Mouse (Mus musculus) midbrain, postnatal 0 days (tissue): Measurements from ENCODE around the gene Irak2. TPM values are rescaled to one million over a fixed set of nuclear protein-coding genes. Genes with fewer than 3 reads are reported as not detected.

Experiments
- ATAC-seq: fragments of 200-750 bp; cut with Nextera tagmentation; 2 replicates; pipeline ENCODE4 v1.8.0; 2017; ENCODE audit warnings: moderate number of reproducible peaks, mild to moderate bottlenecking, moderate TSS enrichment, moderate library complexity; ENCODE audit not compliant: low FRiP score
- DNase-seq: peaks from one replicate; pipeline ENCODE4 v3.0.0-alpha.2; 2015; ENCODE audit warnings: low spot score
- H3K27ac ChIP-seq: fragments of 300-500 bp; sonication (generic); 2 replicates; pipeline ENCODE4 v1.5.1; 2014; ENCODE audit warnings: low read depth, mild to moderate bottlenecking, low read length, mixed read lengths
- H3K27me3 ChIP-seq: fragments of 300-500 bp; sonication (generic); 2 replicates; pipeline ENCODE4 v1.6.1; 2014; ENCODE audit warnings: low read length, control low read depth, mixed read lengths; ENCODE audit not compliant: insufficient read depth
- H3K36me3 ChIP-seq: fragments of 300-500 bp; sonication (generic); 2 replicates; pipeline ENCODE4 v1.6.1; 2014; ENCODE audit warnings: low read length, control low read depth, mixed read lengths; ENCODE audit not compliant: insufficient read depth
- H3K4me1 ChIP-seq: fragments of 300-500 bp; sonication (generic); 2 replicates; pipeline ENCODE4 v1.6.1; 2014; ENCODE audit warnings: mild to moderate bottlenecking, control low read depth, antibody characterized with exemption, low read length, mixed read lengths; ENCODE audit not compliant: insufficient read depth
- H3K4me2 ChIP-seq: fragments of 300-500 bp; sonication (generic); 2 replicates; pipeline ENCODE4 v1.6.1; 2014; ENCODE audit warnings: low read depth, mild to moderate bottlenecking, low read length, mixed read lengths; ENCODE audit not compliant: poor library complexity, severe bottlenecking
- H3K4me3 ChIP-seq: fragments of 300-500 bp; sonication (generic); 2 replicates; pipeline ENCODE4 v1.5.1; 2014; ENCODE audit warnings: low read depth, mild to moderate bottlenecking, low read length, moderate library complexity
- H3K9ac ChIP-seq: fragments of 300-500 bp; sonication (generic); replicated peaks from 2 replicates; pipeline ENCODE4 v1.6.1; 2014; ENCODE audit warnings: mild to moderate bottlenecking, low read length, moderate library complexity, mixed read lengths; ENCODE audit not compliant: poor library complexity, severe bottlenecking
- H3K9me3 ChIP-seq: fragments of 300-500 bp; sonication (generic); 2 replicates; pipeline ENCODE4 v1.6.1; 2016; ENCODE audit warnings: low read length, control low read depth
- CTCF ChIP-seq: IDR thresholded peaks from 2 replicates; pipeline ENCODE4 v1.5.1; 2016; ENCODE audit warnings: antibody characterized with exemption, mild to moderate bottlenecking
- WGBS: fragments of 180-500 bp; shearing (Covaris S2); extraction: QIAGEN DNeasy Blood & Tissue Kit; methylation state at CpG from one replicate; pipeline ENCODE4 v1.1.7; 2014; 5-methylcytosine and 5-hydroxymethylcytosine counted together
- polyA plus RNA-seq: library from polyadenylated mRNA; unstranded; fragments of >200 nt; fragmentation: Nextera tagmentation; extraction: Ambion mirVana; gene quantifications from 2 replicates; pipeline ENCODE4 v1.2.1, GENCODE M21; 2015
- total RNA-seq: library from RNA; depleted of rRNA; stranded (reverse); fragments of >200 nt; gene quantifications from 2 replicates; pipeline ENCODE4 v1.2.3, GENCODE M21; 2014

Irak2 gene
- total and polyA plus RNA-seq, 2 experiments from 2014 or later, result 2.7 to 7.6 TPM

DNA sequence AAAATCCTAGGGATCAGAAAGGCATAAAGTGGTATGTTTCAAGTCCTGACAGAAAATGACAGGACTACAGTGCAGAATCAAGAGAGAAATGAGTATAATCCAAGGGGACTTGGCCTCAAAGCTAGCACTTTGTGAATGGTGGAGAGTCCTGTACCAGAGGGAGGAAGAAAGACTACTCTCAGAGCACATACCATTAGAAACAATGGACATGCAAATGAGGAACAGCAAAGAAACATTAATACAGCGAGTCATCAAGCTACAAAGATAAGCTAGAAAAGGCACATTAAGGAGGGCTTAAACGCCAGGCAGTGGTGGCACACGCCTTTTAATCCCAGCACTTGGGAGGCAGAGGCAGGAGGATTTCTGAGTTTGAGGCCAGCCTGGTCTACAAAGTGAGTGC lies 93.0 kb downstream of the Irak2 start:
- no peak for DNase-seq

DNA sequence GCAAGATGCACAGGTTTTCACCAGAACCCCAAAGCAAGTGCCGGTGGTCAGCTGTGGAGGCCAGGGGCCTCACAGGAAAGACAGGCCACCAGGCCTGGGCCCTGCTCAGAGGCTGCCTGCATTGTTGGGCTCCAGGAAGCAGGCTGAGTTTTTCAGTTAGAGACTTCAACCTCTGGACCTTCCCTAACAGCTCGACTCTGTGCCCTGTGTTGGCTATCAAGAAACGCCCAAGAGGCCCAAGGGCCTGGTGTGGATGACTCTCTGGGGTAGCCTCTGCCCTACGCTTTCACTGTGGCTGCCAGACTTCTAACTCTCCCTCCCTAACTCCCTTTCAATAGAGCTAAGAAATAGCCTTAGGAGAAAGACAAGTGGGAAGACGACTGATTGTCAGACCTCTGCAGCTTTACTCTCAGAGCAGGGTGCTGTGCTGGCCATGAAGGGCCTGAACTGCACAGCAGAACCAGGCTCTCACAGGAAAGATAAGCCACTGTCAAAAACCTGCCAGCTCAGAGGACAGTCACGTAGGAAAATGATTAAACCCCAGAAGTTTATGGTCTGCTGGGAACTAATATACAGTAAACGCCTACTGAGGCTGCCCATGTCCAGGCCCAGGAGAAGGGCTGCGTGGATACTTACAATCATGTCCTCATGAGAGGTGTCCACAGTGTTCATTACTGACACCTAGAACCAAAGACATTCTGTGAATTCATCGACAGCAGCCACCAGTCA lies 99.2 kb downstream of the Irak2 start:
- DNase-seq (no peak), ATAC-seq (no peak)
- 92% methylated on average over 9 of the region's 9 CpGs for WGBS
- no peaks in the 10 kb centered on the region for H3K27me3 ChIP-seq
- no peak for TF ChIP-seq CTCF
- H3K9me3 ChIP-seq, result no peaks in the 10 kb centered on the region
- peaks cover 44% of the 10 kb centered on the region for H3K36me3 ChIP-seq
- H3K4me2 ChIP-seq, result no peak overlapping the region
- H3K4me1 ChIP-seq, result peaks cover 4% of the 10 kb centered on the region; the same call in 1 of the 2 replicates
- no peak overlapping the region for H3K9ac ChIP-seq
- H3K4me3 ChIP-seq, result no peak overlapping the region
- no peak overlapping the region for H3K27ac ChIP-seq

More for the DNA sequence above, 93.0 kb downstream of the Irak2 start:
- Histone ChIP-seq H3K4me2 (no peak overlapping the region), H3K27ac (no peak overlapping the region), H3K4me1 (no peaks in the 10 kb centered on the region; the same call in 1 of the 2 replicates), H3K27me3 (no peaks in the 10 kb centered on the region), H3K9me3 (no peaks in the 10 kb centered on the region), H3K4me3 (no peak overlapping the region), H3K9ac (no peak overlapping the region), H3K36me3 (peaks cover 76% of the 10 kb centered on the region)
- no peak for ATAC-seq
- 97% methylated on average over 3 of the region's 3 CpGs for WGBS
- TF ChIP-seq CTCF, result no peak

DNA sequence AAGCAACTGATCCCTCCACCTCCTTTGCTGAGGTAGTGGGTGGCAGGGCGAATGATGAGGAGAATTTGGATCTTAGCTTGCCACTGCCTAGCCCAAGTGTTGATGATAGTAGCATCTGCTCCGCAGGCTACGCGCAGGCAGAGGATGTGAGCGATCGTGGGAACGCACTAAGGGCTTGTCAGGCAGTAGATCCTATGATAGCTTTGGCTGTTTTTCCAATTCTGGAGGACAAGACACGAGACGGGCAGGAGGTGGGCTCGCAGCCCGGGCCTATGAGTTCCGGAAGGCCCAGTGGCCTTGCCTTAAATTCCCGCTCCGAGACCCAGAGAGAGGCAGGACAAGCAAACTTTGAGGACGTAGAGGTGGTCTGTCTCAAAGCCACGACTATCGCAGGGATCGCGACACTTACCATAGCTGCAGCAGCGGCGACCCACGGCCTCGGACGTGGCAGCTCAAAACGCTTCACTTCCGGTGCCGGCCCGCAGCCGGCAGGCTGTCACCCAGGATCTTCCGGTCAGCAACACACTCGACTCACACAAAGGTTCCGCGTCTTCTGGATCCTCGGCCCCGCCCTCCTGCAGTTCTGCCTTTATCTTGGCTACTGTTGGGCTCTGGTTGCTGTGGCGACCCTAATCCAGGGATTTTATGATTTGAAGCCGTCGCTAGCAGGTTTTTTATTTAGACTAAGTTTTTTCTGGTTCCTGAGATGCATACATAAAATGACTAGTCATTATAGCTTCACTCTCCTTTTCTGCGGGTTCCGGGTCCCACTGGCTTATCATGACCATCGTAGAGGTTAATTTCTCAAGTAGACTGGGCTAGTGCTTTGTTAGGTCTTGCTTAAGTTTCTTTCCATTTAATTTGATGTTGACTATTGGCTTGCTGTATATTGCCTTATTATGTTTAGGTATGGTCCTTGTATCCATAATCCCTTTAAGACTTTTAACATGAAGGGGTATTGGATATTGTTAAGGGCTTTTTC lies 102.3 kb downstream of the Irak2 start, which contains the start of gene Sec13:
TSS of gene Sec13 (minus strand) at position 508 of the 982 bp plus-strand sequence.
- WGBS, result 4% methylated on average over 41 of the region's 41 CpGs
- peak within 1 kb of the TSS; percentile 91 for H3K9ac ChIP-seq
- DNase-seq, result peak; percentile 95
- peaks cover 4% of the 10 kb centered on the region; the same call in 1 of the 2 replicates for H3K4me1 ChIP-seq
- peaks cover 24% of the 10 kb centered on the region for H3K36me3 ChIP-seq
- peak within 1 kb of the TSS; percentile 83 for H3K4me2 ChIP-seq
- peak within 1 kb of the TSS; percentile 92 for H3K4me3 ChIP-seq
- no peaks in the 10 kb centered on the region for H3K27me3 ChIP-seq
- H3K27ac ChIP-seq, result peak within 1 kb of the TSS; percentile 78
- peak; percentile 87 for ATAC-seq
- no peak for TF ChIP-seq CTCF
- H3K9me3 ChIP-seq, result no peaks in the 10 kb centered on the region

DNA sequence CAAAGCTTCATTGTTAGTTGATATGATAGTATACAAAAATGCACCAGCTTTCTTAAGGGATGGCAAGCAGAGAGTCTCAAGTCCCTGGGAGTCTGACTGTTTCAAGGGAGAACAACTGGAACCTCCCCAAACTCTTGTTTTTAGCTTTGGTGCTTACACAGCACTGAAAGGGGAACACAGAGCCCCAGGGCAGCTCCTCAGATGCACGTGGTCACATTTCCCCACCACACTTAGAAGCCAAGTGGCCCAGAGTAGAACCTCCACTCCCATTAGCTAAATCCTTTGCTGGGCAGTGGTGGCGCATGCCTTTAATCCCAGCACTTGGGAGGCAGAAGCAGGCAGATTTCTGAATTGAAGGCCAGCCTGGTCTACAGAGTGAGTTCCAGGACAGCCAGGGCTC lies 103.2 kb downstream of the Irak2 start:
- no peak overlapping the region for H3K4me3 ChIP-seq
- H3K9ac ChIP-seq, result no peak overlapping the region
- peaks cover 4% of the 10 kb centered on the region; the same call in 1 of the 2 replicates for H3K4me1 ChIP-seq
- WGBS, result 70% methylated on average over 2 of the region's 2 CpGs
- H3K27ac ChIP-seq, result no peak overlapping the region
- H3K9me3 ChIP-seq, result no peaks in the 10 kb centered on the region
- TF ChIP-seq CTCF, result no peak
- no peak for DNase-seq
- no peaks in the 10 kb centered on the region for H3K27me3 ChIP-seq
- no peak overlapping the region for H3K4me2 ChIP-seq
- peaks cover 15% of the 10 kb centered on the region for H3K36me3 ChIP-seq
- no peak for ATAC-seq

DNA sequence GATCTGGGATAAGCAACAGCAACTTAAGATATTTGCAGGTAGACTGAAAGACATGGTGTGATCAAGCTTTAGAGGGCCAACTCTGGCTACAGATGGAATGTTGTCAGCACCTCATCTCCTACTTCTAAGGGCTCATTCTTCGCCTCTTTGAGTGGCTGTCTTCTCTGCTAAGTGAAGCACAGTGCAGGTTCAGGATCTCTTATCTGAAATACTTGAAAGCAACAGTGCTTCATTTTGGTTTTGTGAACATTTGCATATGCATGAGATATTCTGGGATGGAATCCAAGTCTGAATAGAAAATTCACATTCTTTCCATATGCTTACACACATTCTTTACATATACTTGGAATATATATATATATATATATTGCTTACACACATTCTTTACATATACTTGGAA lies 104.1 kb downstream of the Irak2 start:
- H3K4me1 ChIP-seq, result peaks cover 4% of the 10 kb centered on the region; the same call in 1 of the 2 replicates
- H3K9me3 ChIP-seq, result no peaks in the 10 kb centered on the region
- no peak overlapping the region for H3K4me2 ChIP-seq
- H3K36me3 ChIP-seq, result peaks cover 10% of the 10 kb centered on the region
- no peak overlapping the region for H3K4me3 ChIP-seq
- no peak for TF ChIP-seq CTCF
- H3K27me3 ChIP-seq, result no peaks in the 10 kb centered on the region
- H3K27ac ChIP-seq, result no peak overlapping the region
- WGBS, result 83% methylated on average over 1 of the region's 1 CpGs
- ATAC-seq (no peak), DNase-seq (no peak)
- H3K9ac ChIP-seq, result no peak overlapping the region
